Mouse (Mus musculus) cortical plate, adult 2 months (tissue): ENCODE data around the gene Actn4.

ENCODE experiments used
- CTCF ChIP-seq: fragments of 200-500 bp; IDR thresholded peaks from 2 replicates; pipeline ENCODE4 v1.5.1; 2011; ENCODE audit warnings: mild to moderate bottlenecking, control low read depth, low read length; ENCODE audit not compliant: insufficient read depth; ENCODE audit errors: extremely low read depth
- POLR2A ChIP-seq: fragments of 200-500 bp; IDR thresholded peaks from 2 replicates; pipeline ENCODE4 v1.6.1; 2011; ENCODE audit warnings: mild to moderate bottlenecking, low read length, control low read depth; ENCODE audit not compliant: insufficient read depth; ENCODE audit errors: extremely low read depth

DNA sequence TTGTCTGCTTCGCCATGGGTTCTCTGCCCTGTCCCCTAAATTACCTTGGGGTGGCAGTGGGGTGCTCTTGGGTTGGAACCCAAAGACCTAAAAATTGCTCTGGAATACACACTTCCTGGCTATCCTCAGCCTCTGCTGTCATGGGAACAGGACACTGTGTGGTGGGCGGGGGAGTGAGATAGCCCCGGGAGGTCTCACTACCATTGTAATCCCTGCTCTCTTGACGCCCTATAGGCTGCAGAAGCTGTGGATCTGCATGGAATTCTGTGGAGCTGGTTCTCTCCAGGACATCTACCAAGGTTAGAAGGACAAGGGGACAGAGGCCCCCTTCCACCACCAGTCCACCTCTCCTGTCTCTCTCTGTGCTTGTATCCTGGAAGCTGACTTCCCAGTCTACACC is 21.7 kb upstream of the Actn4 start:
- no peak for TF ChIP-seq POLR2A
- no peak for TF ChIP-seq CTCF
